Comparison of ENCODE assay signal across 15 mouse cellular contexts in genomic region chr7:16909909-16910308, GRCm38 (mm10). TPM values are rescaled to one million over a fixed set of nuclear protein-coding genes. Genes with fewer than 3 reads are reported as not detected.
DNase-seq lines count a peak whose midpoint lies in the region; ATAC-seq and TF ChIP-seq lines count a peak whose summit lies in the region.
"Had no signal": no experiment of that assay in that cellular context is flagged by ENCODE, and none has a peak within 500 bp of the region (broad histone marks: within the 10 kb centered on the region; RNA-seq: fewer than 3 reads in every experiment).

No protein-coding gene starts in this region.

- DNase-seq in gastrocnemius, adult 2 months: peak; percentile 50
- no peak for DNase-seq in gastrocnemius, adult 18-20 months (ENCODE audit: low spot score)
- DNase-seq in lung, postnatal 0 days (ENCODE audit: low spot score): peak; percentile 45
- DNase-seq in lung, adult 2 months: no peak
- DNase-seq in thymus, adult 18-20 months: no peak
- DNase-seq: cerebellum, adult 11-12 months; heart, postnatal 4 days; kidney, adult 11 months; kidney, postnatal 36 days; left cerebral cortex, postnatal 4 days; liver, embryonic 13.5 days had no signal

- H3K27ac ChIP-seq in gastrocnemius, adult 2 months: peak overlapping the region; percentile 75
- no peak overlapping the region for H3K27ac ChIP-seq in lung, postnatal 0 days (ENCODE audit: low read length)
- peak overlapping the region; percentile 34; the same call in 1 of the 2 replicates for H3K27ac ChIP-seq in embryonic fibroblast, embryonic 13.5 days (ENCODE audit: insufficient read depth, low read length)
- H3K27ac ChIP-seq in forebrain, embryonic 16.5 days (ENCODE audit: low read length): no peak overlapping the region
- H3K27ac ChIP-seq: liver, embryonic 13.5 days; midbrain, embryonic 10.5 days had no signal

- TF ChIP-seq CTCF in gastrocnemius, adult 2 months (IDR thresholded peaks at IDR 0.05): no peak
- no peak for TF ChIP-seq CTCF in lung, postnatal 0 days (IDR thresholded peaks at IDR 0.05)
- TF ChIP-seq CTCF in lung, adult 2 months (IDR thresholded peaks at IDR 0.05; ENCODE audit: insufficient read depth, low read length): no peak
- no peak for TF ChIP-seq CTCF in embryonic fibroblast, embryonic 13.5 days (IDR thresholded peaks at IDR 0.05; ENCODE audit: borderline replicate concordance, insufficient read depth, low read length)

- H3K4me1 ChIP-seq in lung, postnatal 0 days (ENCODE audit: insufficient read depth, low read depth, low read length): peaks cover 4% of the 10 kb centered on the region
- H3K4me1 ChIP-seq in lung, adult 2 months (ENCODE audit: control insufficient read depth, insufficient read depth, low read length): peaks cover 9% of the 10 kb centered on the region; the same call in 1 of the 2 replicates
- peaks cover 10% of the 10 kb centered on the region for H3K4me1 ChIP-seq in embryonic fibroblast, embryonic 13.5 days (ENCODE audit: control insufficient read depth, insufficient read depth, low read length)
- H3K4me1 ChIP-seq in forebrain, embryonic 16.5 days (replicated peaks; ENCODE audit: control insufficient read depth, insufficient read depth, low read length): no peaks in the 10 kb centered on the region; the same call in 1 of the 2 replicates

- H3K4me2 ChIP-seq in lung, postnatal 0 days (replicated peaks; ENCODE audit: low read depth, low read length): no peak overlapping the region
- H3K4me2 ChIP-seq in forebrain, embryonic 16.5 days (ENCODE audit: low read length): no peak overlapping the region
- H3K4me2 ChIP-seq: liver, embryonic 13.5 days had no signal

- no peaks in the 10 kb centered on the region for H3K36me3 ChIP-seq in lung, postnatal 0 days (ENCODE audit: insufficient read depth, low read length)
- 0 out of 2 replicates have a peak, but pooled peaks cover 2% of the 10 kb centered on the region for H3K36me3 ChIP-seq in forebrain, embryonic 16.5 days (ENCODE audit: control insufficient read depth, insufficient read depth)

- no peak for TF ChIP-seq EP300 in lung, postnatal 0 days (IDR thresholded peaks at IDR 0.05)

- peak overlapping the region; percentile 57; the same call in 1 of the 2 replicates for H3K4me3 ChIP-seq in gastrocnemius, adult 2 months
- no peak overlapping the region for H3K4me3 ChIP-seq in lung, postnatal 0 days (ENCODE audit: low read depth, low read length)
- no peak overlapping the region for H3K4me3 ChIP-seq in lung, adult 2 months (replicated peaks; ENCODE audit: extremely low read depth, low read depth, low read length)
- no peak overlapping the region for H3K4me3 ChIP-seq in embryonic fibroblast, embryonic 13.5 days (ENCODE audit: insufficient read depth, low read length)
- H3K4me3 ChIP-seq in forebrain, embryonic 16.5 days (replicated peaks; ENCODE audit: low read length): no peak overlapping the region
- H3K4me3 ChIP-seq: liver, embryonic 13.5 days; midbrain, embryonic 10.5 days had no signal

- ATAC-seq in lung, postnatal 0 days: no peak
- ATAC-seq in neutrophil, adult 5-6 weeks (ENCODE audit: extremely low read depth, insufficient number of reproducible peaks, low FRiP score, poor library complexity, severe bottlenecking): peak; percentile 51; the same call in 1 of the 2 replicates
- no peak for ATAC-seq in forebrain, embryonic 16.5 days

- intact Hi-C loops in gastrocnemius, adult 2 months (cut with DNase I): no loop called here

- no peak for TF ChIP-seq POLR2A in lung, adult 2 months (IDR thresholded peaks at IDR 0.05; ENCODE audit: borderline replicate concordance, extremely low read depth, low read depth, low read length)
- no peak for TF ChIP-seq POLR2A in embryonic fibroblast, embryonic 13.5 days (IDR thresholded peaks at IDR 0.05; ENCODE audit: low read depth, low read length)

- H3K27me3 ChIP-seq in lung, postnatal 0 days (replicated peaks; ENCODE audit: insufficient read depth, low read length): no peaks in the 10 kb centered on the region
- H3K27me3 ChIP-seq in forebrain, embryonic 16.5 days (replicated peaks; ENCODE audit: control insufficient read depth, insufficient read depth, low read length): no peaks in the 10 kb centered on the region

- 26% methylated on average over 10 of the region's 10 CpGs for WGBS in lung, postnatal 0 days
- WGBS in lung, adult 2 months: 26% methylated on average over 10 of the region's 10 CpGs
- 59% methylated on average over 10 of the region's 10 CpGs for WGBS in forebrain, embryonic 16.5 days

- no peaks in the 10 kb centered on the region for H3K9me3 ChIP-seq in lung, postnatal 0 days (ENCODE audit: low read length)
- H3K9me3 ChIP-seq in forebrain, embryonic 16.5 days (ENCODE audit: control insufficient read depth, low read length): no peaks in the 10 kb centered on the region
- H3K9me3 ChIP-seq: liver, embryonic 13.5 days; midbrain, embryonic 10.5 days had no signal

- H3K9ac ChIP-seq in lung, postnatal 0 days (replicated peaks; ENCODE audit: low read depth): no peak overlapping the region
- H3K9ac ChIP-seq in forebrain, embryonic 16.5 days (replicated peaks; ENCODE audit: low read depth, low read length): no peak overlapping the region
- H3K9ac ChIP-seq: liver, embryonic 13.5 days had no signal

RNA-seq across cellular contexts. Expression of gene Ptgir, which starts 3.6 kb away (rescaled TPM):
- under 1 TPM; 0.67 to 0.79 TPM for total RNA-seq in gastrocnemius, adult 2 months (2021)
- 1 to 10 TPM in 1 of 2 experiments, under 1 TPM in 1; 0.39 to 2.2 TPM for total RNA-seq in gastrocnemius, adult 18-20 months (2021)
- polyA plus RNA-seq in lung, postnatal 0 days (2015; fragmentation: Nextera tagmentation; extraction: Ambion mirVana): 2.0 and 2.4 TPM in 2 replicates
- polyA plus RNA-seq in lung, adult 2 months (2012; rRNA removed): 9.8 and 10.4 TPM in 2 replicates
- 1.4 and 1.6 TPM in 2 replicates for polyA plus RNA-seq in embryonic fibroblast, embryonic 13.5 days (2011; ENCODE audit: insufficient read length, low read depth, missing spikeins)
- total RNA-seq in neutrophil, adult 5-6 weeks (2017): 1.7 and 2.8 TPM in 2 replicates
- 0.15 TPM in 2 replicates for polyA plus RNA-seq in forebrain, embryonic 16.5 days (2015; fragmentation: Nextera tagmentation; extraction: Ambion mirVana)
- total RNA-seq: left cerebral cortex, postnatal 4 days had no signal

RNA-seq across cellular contexts. Expression of gene Calm3, which starts 14.0 kb away (rescaled TPM):
- 100 to 1,000 TPM; 290 to 400 TPM for total RNA-seq in gastrocnemius, adult 2 months (2021)
- total RNA-seq in gastrocnemius, adult 18-20 months (2021): 100 to 1,000 TPM; 334 to 349 TPM
- polyA plus RNA-seq in lung, postnatal 0 days (2015; fragmentation: Nextera tagmentation; extraction: Ambion mirVana): 61.7 and 63.6 TPM in 2 replicates
- 279 and 310 TPM in 2 replicates for polyA plus RNA-seq in lung, adult 2 months (2012; rRNA removed)
- 520 and 588 TPM in 2 replicates for polyA plus RNA-seq in embryonic fibroblast, embryonic 13.5 days (2011; ENCODE audit: insufficient read length, low read depth, missing spikeins)
- 230 and 273 TPM in 2 replicates for total RNA-seq in neutrophil, adult 5-6 weeks (2017)
- polyA plus RNA-seq in forebrain, embryonic 16.5 days (2015; fragmentation: Nextera tagmentation; extraction: Ambion mirVana): 308 and 333 TPM in 2 replicates

RNA-seq across cellular contexts. Expression of gene Gng8, which starts 18.3 kb away (rescaled TPM):
- total RNA-seq in gastrocnemius, adult 2 months (2021): not detected
- under 1 TPM; 0.37 to 0.71 TPM for total RNA-seq in gastrocnemius, adult 18-20 months (2021)
- 5.2 and 6.6 TPM in 2 replicates for polyA plus RNA-seq in lung, postnatal 0 days (2015; fragmentation: Nextera tagmentation; extraction: Ambion mirVana)
- 12.5 and 27.7 TPM in 2 replicates for polyA plus RNA-seq in lung, adult 2 months (2012; rRNA removed)
- polyA plus RNA-seq in embryonic fibroblast, embryonic 13.5 days (2011; ENCODE audit: insufficient read length, low read depth, missing spikeins): 24.1 and 24.7 TPM in 2 replicates
- total RNA-seq in neutrophil, adult 5-6 weeks (2017): not detected in 2 replicates
- polyA plus RNA-seq in forebrain, embryonic 16.5 days (2015; fragmentation: Nextera tagmentation; extraction: Ambion mirVana): 1.9 and 4.5 TPM in 2 replicates

RNA-seq across cellular contexts. Expression of gene Pnmal2, which starts 34.6 kb away (rescaled TPM):
- under 1 TPM; 0.74 to 0.86 TPM for total RNA-seq in gastrocnemius, adult 2 months (2021)
- under 1 TPM; 0.50 to 0.64 TPM for total RNA-seq in gastrocnemius, adult 18-20 months (2021)
- 1.9 and 2.0 TPM in 2 replicates for polyA plus RNA-seq in lung, postnatal 0 days (2015; fragmentation: Nextera tagmentation; extraction: Ambion mirVana)
- polyA plus RNA-seq in lung, adult 2 months (2012; rRNA removed): 2.0 and 3.2 TPM in 2 replicates
- polyA plus RNA-seq in embryonic fibroblast, embryonic 13.5 days (2011; ENCODE audit: insufficient read length, low read depth, missing spikeins): 0.73 and 1.3 TPM in 2 replicates
- not detected in 2 replicates for total RNA-seq in neutrophil, adult 5-6 weeks (2017)
- 85.3 and 118 TPM in 2 replicates for polyA plus RNA-seq in forebrain, embryonic 16.5 days (2015; fragmentation: Nextera tagmentation; extraction: Ambion mirVana)

RNA-seq across cellular contexts. Expression of gene Dact3, which starts 34.8 kb away (rescaled TPM):
- 1 to 10 TPM in 1 of 2 experiments, under 1 TPM in 1; 0.99 to 1.7 TPM for total RNA-seq in gastrocnemius, adult 2 months (2021)
- total RNA-seq in gastrocnemius, adult 18-20 months (2021): 1 to 10 TPM in 1 of 2 experiments, under 1 TPM in 1; 0.89 to 1.6 TPM
- 4.2 and 4.3 TPM in 2 replicates for polyA plus RNA-seq in lung, postnatal 0 days (2015; fragmentation: Nextera tagmentation; extraction: Ambion mirVana)
- polyA plus RNA-seq in lung, adult 2 months (2012; rRNA removed): 31.7 and 41.1 TPM in 2 replicates
- 34.8 and 37.3 TPM in 2 replicates for polyA plus RNA-seq in embryonic fibroblast, embryonic 13.5 days (2011; ENCODE audit: insufficient read length, low read depth, missing spikeins)
- total RNA-seq in neutrophil, adult 5-6 weeks (2017): 0.12 TPM in 1 of 2 replicates, not detected in the other
- polyA plus RNA-seq in forebrain, embryonic 16.5 days (2015; fragmentation: Nextera tagmentation; extraction: Ambion mirVana): 2.1 and 2.6 TPM in 2 replicates

Comparison
In these comparisons a context has a peak if more than half of its experiments do, and no peak if none do; other contexts are left out.
1. DNase-seq: peak in gastrocnemius, adult 2 months (single experiment) and lung, postnatal 0 days (single experiment); none in gastrocnemius, adult 18-20 months (single experiment), lung, adult 2 months (single experiment) and thymus, adult 18-20 months (0 of 2).
2. H3K27ac ChIP-seq: peak in gastrocnemius, adult 2 months (single experiment) and embryonic fibroblast, embryonic 13.5 days (single experiment); none in lung, postnatal 0 days (single experiment) and forebrain, embryonic 16.5 days (single experiment).